Mouse (Mus musculus): ENCODE measurements around the gene Aebp2. TPM values are rescaled to one million over a fixed set of nuclear protein-coding genes. Genes with fewer than 3 reads are reported as not detected.

Aebp2 gene
- polyA plus RNA-seq, 1 experiment from 2014 or later: 9.2 TPM

Other genes starting within 250 kb of the Aebp2 start
- gene Plekha5, start 198.6 kb upstream of the Aebp2 start, polyA plus RNA-seq (2016; fragmentation: Nextera tagmentation; extraction: Ambion mirVana): 37.5 and 44.3 TPM in 2 replicates
- gene Gm11077, start 106.6 kb downstream of the Aebp2 start, polyA plus RNA-seq (2016; fragmentation: Nextera tagmentation; extraction: Ambion mirVana): not detected in 2 replicates

Data from limb, embryonic 10.5 days (tissue).